Mouse (Mus musculus) hindbrain, embryonic 16.5 days (tissue): ENCODE results near the gene Surf4. TPM values are rescaled to one million over a fixed set of nuclear protein-coding genes. Genes with fewer than 3 reads are reported as not detected.

Experiments
- ATAC-seq: fragments of 200-750 bp; cut with Nextera tagmentation; 2 replicates; pipeline ENCODE4 v1.8.0; 2017; ENCODE audit warnings: moderate TSS enrichment, moderate library complexity
- H3K27ac ChIP-seq: fragments of 300-500 bp; sonication (generic); 2 replicates; pipeline ENCODE4 v1.5.1; 2014; ENCODE audit warnings: low read depth, mild to moderate bottlenecking, control low read depth, low read length, moderate library complexity
- H3K27me3 ChIP-seq: fragments of 300-500 bp; sonication (generic); replicated peaks from 2 replicates; pipeline ENCODE4 v1.6.1; 2014; ENCODE audit warnings: low read length; ENCODE audit not compliant: control insufficient read depth, insufficient read depth
- H3K36me3 ChIP-seq: fragments of 300-500 bp; sonication (generic); 2 replicates; pipeline ENCODE4 v1.6.1; 2014; ENCODE audit warnings: mild to moderate bottlenecking, low read length, moderate library complexity, mixed read lengths; ENCODE audit not compliant: control insufficient read depth, insufficient read depth
- H3K4me1 ChIP-seq: fragments of 300-500 bp; sonication (generic); 2 replicates; pipeline ENCODE4 v1.6.1; 2014; ENCODE audit warnings: low read depth, low read length; ENCODE audit not compliant: control insufficient read depth, insufficient read depth
- H3K4me2 ChIP-seq: fragments of 300-500 bp; sonication (generic); 2 replicates; pipeline ENCODE4 v1.6.1; 2014; ENCODE audit warnings: mild to moderate bottlenecking, low read length, control low read depth, moderate library complexity
- H3K4me3 ChIP-seq: fragments of 300-500 bp; sonication (generic); 2 replicates; pipeline ENCODE4 v1.5.1; 2014; ENCODE audit warnings: mild to moderate bottlenecking, low read length, control low read depth, moderate library complexity
- H3K9ac ChIP-seq: fragments of 300-500 bp; sonication (generic); 2 replicates; pipeline ENCODE4 v1.6.1; 2014; ENCODE audit warnings: low read depth, mild to moderate bottlenecking, control low read depth, low read length, moderate library complexity
- H3K9me3 ChIP-seq: fragments of 300-500 bp; sonication (generic); 2 replicates; pipeline ENCODE4 v1.6.1; 2014; ENCODE audit warnings: mild to moderate bottlenecking, low read length, moderate library complexity; ENCODE audit not compliant: control insufficient read depth
- WGBS: fragments of 180-500 bp; shearing (Covaris S2); extraction: QIAGEN DNeasy Blood & Tissue Kit; methylation state at CpG from one replicate; pipeline ENCODE4 v1.1.7; 2014; 5-methylcytosine and 5-hydroxymethylcytosine counted together
- polyA plus RNA-seq: library from polyadenylated mRNA; unstranded; fragments of >200 nt; fragmentation: Nextera tagmentation; extraction: Ambion mirVana; gene quantifications from 2 replicates; pipeline ENCODE4 v1.2.1, GENCODE M21; 2015

The Surf4 gene
- polyA plus RNA-seq, 1 experiment from 2014 or later: 110 TPM

- Histone ChIP-seq H3K27me3 (no peaks in the 10 kb centered on the region), H3K9ac (no peak overlapping the region), H3K36me3 (no peaks in the 10 kb centered on the region), H3K4me2 (no peak overlapping the region), H3K9me3 (no peaks in the 10 kb centered on the region), H3K27ac (no peak overlapping the region), H3K4me1 (peaks cover 11% of the 10 kb centered on the region), H3K4me3 (no peak overlapping the region)
- ATAC-seq: no peak
- WGBS: 80% methylated on average over 1 of the region's 1 CpGs
Observed at GRCm38 (mm10) chr2:26936425-26936824, 2.7 kb upstream of the Surf4 start.

GRCm38 (mm10) chr2:26935286-26935685 is 1.6 kb upstream of the Surf4 start:
- Histone ChIP-seq H3K9ac (no peak overlapping the region), H3K4me2 (no peak overlapping the region), H3K4me3 (no peak overlapping the region), H3K36me3 (peaks cover 3% of the 10 kb centered on the region; the same call in 1 of the 2 replicates), H3K27me3 (no peaks in the 10 kb centered on the region), H3K27ac (no peak overlapping the region), H3K9me3 (no peaks in the 10 kb centered on the region), H3K4me1 (peaks cover 22% of the 10 kb centered on the region)
- 97% methylated on average over 2 of the region's 2 CpGs for WGBS
- ATAC-seq: no peak

GRCm38 (mm10) chr2:26932473-26933303 is 1.0 kb downstream of the Surf4 start:
- peak; percentile 61 for ATAC-seq
- H3K27me3 ChIP-seq: no peaks in the 10 kb centered on the region

GRCm38 (mm10) chr2:26930390-26930789 is 3.3 kb downstream of the Surf4 start:
- H3K27me3 ChIP-seq: no peaks in the 10 kb centered on the region
- no peak overlapping the region for H3K4me2 ChIP-seq
- H3K27ac ChIP-seq: no peak overlapping the region
- 44% methylated on average over 1 of the region's 1 CpGs for WGBS
- H3K4me1 ChIP-seq: peaks cover 22% of the 10 kb centered on the region
- no peaks in the 10 kb centered on the region for H3K9me3 ChIP-seq
- H3K4me3 ChIP-seq: no peak overlapping the region
- H3K36me3 ChIP-seq: peaks cover 9% of the 10 kb centered on the region
- ATAC-seq: no peak
- no peak overlapping the region for H3K9ac ChIP-seq

More at GRCm38 (mm10) chr2:26932473-26933303, 1.0 kb downstream of the Surf4 start:
- H3K4me3 ChIP-seq: peak overlapping the region; percentile 98
- no peaks in the 10 kb centered on the region for H3K9me3 ChIP-seq
- H3K4me1 ChIP-seq: peaks cover 22% of the 10 kb centered on the region
- WGBS: 2% methylated on average over 36 of the region's 49 CpGs
- H3K27ac ChIP-seq: peak overlapping the region; percentile 79
- peaks cover 3% of the 10 kb centered on the region; the same call in 1 of the 2 replicates for H3K36me3 ChIP-seq
- H3K4me2 ChIP-seq: peak overlapping the region; percentile 86
- peak overlapping the region; percentile 90 for H3K9ac ChIP-seq

- 97% methylated on average over 6 of the region's 6 CpGs for WGBS
Observed at GRCm38 (mm10) chr2:26927745-26928476, 5.8 kb downstream of the Surf4 start.

GRCm38 (mm10) chr2:26921784-26922183 is 11.9 kb downstream of the Surf4 start:
- ATAC-seq: no peak
- Histone ChIP-seq H3K27me3 (no peaks in the 10 kb centered on the region), H3K36me3 (peaks cover 61% of the 10 kb centered on the region), H3K4me3 (no peak overlapping the region), H3K4me2 (no peak overlapping the region), H3K9ac (no peak overlapping the region), H3K9me3 (no peaks in the 10 kb centered on the region), H3K4me1 (peaks cover 14% of the 10 kb centered on the region), H3K27ac (no peak overlapping the region)
- WGBS: 74% methylated on average over 9 of the region's 9 CpGs

More at GRCm38 (mm10) chr2:26927745-26928476, 5.8 kb downstream of the Surf4 start:
- peaks cover 21% of the 10 kb centered on the region for H3K36me3 ChIP-seq
- ATAC-seq: no peak
- H3K9me3 ChIP-seq: no peaks in the 10 kb centered on the region
- no peak overlapping the region for H3K4me2 ChIP-seq
- H3K9ac ChIP-seq: no peak overlapping the region
- no peak overlapping the region for H3K4me3 ChIP-seq
- peaks cover 22% of the 10 kb centered on the region for H3K4me1 ChIP-seq
- H3K27ac ChIP-seq: no peak overlapping the region
- H3K27me3 ChIP-seq: no peaks in the 10 kb centered on the region

GRCm38 (mm10) chr2:26920190-26920855 is 13.4 kb downstream of the Surf4 start:
- H3K36me3 ChIP-seq: peaks cover 55% of the 10 kb centered on the region
- no peak overlapping the region for H3K4me2 ChIP-seq

GRCm38 (mm10) chr2:26919684-26920083 is 14.0 kb downstream of the Surf4 start:
- Histone ChIP-seq H3K36me3 (peaks cover 53% of the 10 kb centered on the region), H3K4me2 (no peak overlapping the region), H3K9me3 (no peaks in the 10 kb centered on the region), H3K4me1 (peaks cover 24% of the 10 kb centered on the region), H3K9ac (no peak overlapping the region), H3K27me3 (no peaks in the 10 kb centered on the region), H3K27ac (no peak overlapping the region), H3K4me3 (no peak overlapping the region)
- ATAC-seq: no peak
- WGBS: 89% methylated on average over 3 of the region's 3 CpGs

More at GRCm38 (mm10) chr2:26920190-26920855, 13.4 kb downstream of the Surf4 start:
- Histone ChIP-seq H3K9me3 (no peaks in the 10 kb centered on the region), H3K4me3 (no peak overlapping the region), H3K27ac (no peak overlapping the region), H3K9ac (no peak overlapping the region), H3K4me1 (peaks cover 18% of the 10 kb centered on the region), H3K27me3 (no peaks in the 10 kb centered on the region)
- 89% methylated on average over 6 of the region's 6 CpGs for WGBS
- ATAC-seq: no peak
